Mouse (Mus musculus): ENCODE results near the gene Pygo2.

- TF ChIP-seq POLR2A (IDR thresholded peaks at IDR 0.05; ENCODE audit: low read depth, low read length) (no peak), CTCF (conservative IDR thresholded peaks at IDR 0.05 in 1 of 2, IDR thresholded peaks at IDR 0.05 in 1 of 2; ENCODE audit: low read depth in 2 of 2, low read length in 2 of 2) (no peak), ZMIZ1 (IDR thresholded peaks at IDR 0.05; ENCODE audit: low read depth, low read length) (no peak), MXI1 (IDR thresholded peaks at IDR 0.05; ENCODE audit: low read depth, low read length) (no peak), POLR2AphosphoS2 (IDR thresholded peaks at IDR 0.05; ENCODE audit: low read depth, low read length) (no peak), ZC3H11A (IDR thresholded peaks at IDR 0.05; ENCODE audit: low read depth, low read length) (no peak), EP300 (IDR thresholded peaks at IDR 0.05; ENCODE audit: low read length) (no peak), TCF12 (IDR thresholded peaks at IDR 0.05; ENCODE audit: low read depth, low read length) (no peak), MAX (IDR thresholded peaks at IDR 0.05; ENCODE audit: low read length) (no peak)
Measured at GRCm38 (mm10) chr3:89432606-89433005, 2.6 kb downstream of the Pygo2 start.

All from CH12.LX (cell line).